Mouse (Mus musculus) heart, adult 9 months (tissue): ENCODE measurements around the gene AI661453.
"Not testable (repeated sequence)": the region's sequence is repeated elsewhere in the genome, so short reads cannot be mapped to it uniquely, and the experiment has no call there.

Experiments used
- DNase-seq, 2 experiments: peaks; one replicate each; pipeline ENCODE4 v3.0.0; 2022; ENCODE audit warnings: low spot score in 2 of 2

The AI661453 gene

GRCm38 (mm10) chr17:47436156-47436906 lies at the start of gene AI661453:
Gene AI661453 (plus strand): TSS chr17:47436615.
- DNase-seq, result no peak

DNA sequence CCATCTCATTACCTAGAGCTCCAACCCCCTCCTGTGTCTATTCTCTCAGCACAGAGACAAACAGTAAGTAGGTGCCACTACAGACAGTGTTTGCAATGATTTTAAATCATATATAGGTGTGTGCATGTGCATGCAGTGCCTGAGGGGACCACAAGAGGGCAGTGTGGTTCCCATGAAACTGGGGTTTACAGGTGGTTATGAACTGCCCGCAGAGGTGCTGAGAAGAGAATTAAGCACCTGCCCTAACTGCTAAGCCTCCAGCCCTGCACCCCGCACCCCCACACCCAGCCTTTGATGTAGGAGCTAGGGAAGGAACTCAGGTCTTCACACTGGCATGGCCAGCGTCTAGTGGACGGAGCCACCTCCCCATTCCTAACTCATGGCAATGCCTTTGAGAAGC lies 49.8 kb upstream of the AI661453 start:
- no peak for DNase-seq

GRCm38 (mm10) chr17:47394223-47394869 lies 42.1 kb upstream of the AI661453 start:
- DNase-seq, result peak in 1 of 2 experiments; percentile 19

GRCm38 (mm10) chr17:47395376-47395913 lies 41.0 kb upstream of the AI661453 start:
- DNase-seq, result peak; percentile 26 to 33

GRCm38 (mm10) chr17:47399091-47399490 lies 37.3 kb upstream of the AI661453 start:
- DNase-seq, result no peak

- no peak for DNase-seq
These were observed 36.0 kb upstream of the AI661453 start, which contains the start of gene Guca1a for GRCm38 (mm10) chr17:47400451-47400850. Gene Guca1a (minus strand): TSS chr17:47400584.

GRCm38 (mm10) chr17:47407717-47408557 lies 28.5 kb upstream of the AI661453 start:
- no peak for DNase-seq

GRCm38 (mm10) chr17:47408558-47408898 lies 27.9 kb upstream of the AI661453 start:
- DNase-seq, result peak in 1 of 2 experiments; percentile 10

- not testable (repeated sequence) for DNase-seq
These were observed 26.2 kb upstream of the AI661453 start for GRCm38 (mm10) chr17:47409897-47410861.

- DNase-seq, result no peak
These were observed 16.2 kb upstream of the AI661453 start for GRCm38 (mm10) chr17:47420195-47420594.

DNA sequence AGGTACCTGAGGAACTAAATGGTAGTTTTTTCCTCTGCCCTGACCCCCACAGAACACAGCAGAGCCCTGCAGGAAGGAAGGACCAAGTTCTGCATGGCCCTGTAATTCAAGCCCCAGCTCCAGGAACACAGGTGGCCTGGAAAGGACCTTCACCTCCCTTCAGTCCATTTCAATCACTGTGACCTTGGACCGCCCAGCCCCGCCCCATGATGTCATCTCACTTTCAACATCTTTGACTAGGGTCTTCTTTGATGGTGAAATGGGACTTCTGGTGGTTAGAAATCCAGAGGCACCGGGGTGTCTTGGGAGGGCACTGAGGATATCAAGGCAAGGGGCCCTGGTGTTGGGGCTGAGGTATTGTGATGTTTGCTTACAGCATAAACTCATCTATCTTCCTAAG lies 14.8 kb upstream of the AI661453 start:
- DNase-seq, result no peak

GRCm38 (mm10) chr17:47422616-47423015 lies 13.8 kb upstream of the AI661453 start:
- not testable (repeated sequence) for DNase-seq

GRCm38 (mm10) chr17:47424186-47424585 lies 12.2 kb upstream of the AI661453 start:
- DNase-seq, result no peak

- no peak for DNase-seq
These were observed 9.1 kb upstream of the AI661453 start for GRCm38 (mm10) chr17:47427316-47427715.

GRCm38 (mm10) chr17:47428831-47429304 lies 7.5 kb upstream of the AI661453 start:
- peak; percentile 17 to 23 for DNase-seq

DNA sequence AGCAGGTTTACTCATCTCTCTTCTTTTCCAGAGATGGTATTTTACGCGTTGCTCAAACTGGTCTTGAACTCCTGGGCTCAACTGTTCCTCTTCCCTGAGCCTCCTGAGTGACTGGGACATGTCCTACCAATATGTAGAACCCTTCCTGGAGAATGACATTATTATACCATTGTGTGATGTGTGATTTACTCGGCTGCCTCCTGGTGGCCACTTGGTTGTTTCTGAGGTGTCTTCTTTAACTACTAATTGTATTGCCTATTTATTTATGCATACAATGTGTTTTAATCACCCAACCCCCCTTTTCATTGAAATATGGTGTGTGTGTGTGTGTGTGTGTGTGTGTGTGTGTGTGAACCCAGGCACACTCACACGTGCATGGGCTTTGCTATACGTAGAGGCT lies 5.6 kb upstream of the AI661453 start:
- no peak for DNase-seq

DNA sequence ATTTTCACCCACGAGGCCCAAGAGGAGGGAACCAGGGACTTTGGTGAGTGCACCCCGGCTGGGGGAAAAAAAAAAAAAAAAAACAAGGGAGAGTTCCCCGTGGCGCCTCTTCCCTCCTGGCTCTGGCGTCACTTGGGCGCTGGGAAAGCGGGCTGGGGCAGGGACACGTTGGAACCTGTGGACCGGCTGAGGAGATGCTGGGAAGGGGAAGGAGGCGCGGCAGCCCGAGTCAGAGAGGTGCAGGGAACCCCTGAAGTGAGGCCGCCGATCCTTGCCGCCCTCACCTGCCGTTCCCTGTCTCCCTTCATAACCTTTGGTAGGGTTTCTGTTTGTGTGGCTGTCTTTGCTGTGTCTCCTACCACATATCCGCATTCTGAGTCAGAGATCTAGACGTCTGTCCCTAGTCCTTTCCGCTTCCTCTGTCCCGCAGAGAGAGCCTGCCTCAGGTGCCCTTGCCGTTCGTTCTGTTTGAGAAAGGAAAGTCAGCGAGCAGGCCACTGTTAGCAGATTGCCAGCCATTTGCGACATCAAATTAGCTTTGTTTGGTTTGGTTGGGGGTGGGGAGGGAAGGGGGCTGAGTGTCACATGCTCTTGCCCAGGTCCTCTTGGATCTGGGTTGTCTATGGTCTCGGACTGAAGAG lies 612 bp downstream of the AI661453 start, which contains the start of gene 1700001C19Rik:
Gene 1700001C19Rik (minus strand): TSS at position 470 of the 641 bp plus-strand sequence.
- DNase-seq, result no peak

DNA sequence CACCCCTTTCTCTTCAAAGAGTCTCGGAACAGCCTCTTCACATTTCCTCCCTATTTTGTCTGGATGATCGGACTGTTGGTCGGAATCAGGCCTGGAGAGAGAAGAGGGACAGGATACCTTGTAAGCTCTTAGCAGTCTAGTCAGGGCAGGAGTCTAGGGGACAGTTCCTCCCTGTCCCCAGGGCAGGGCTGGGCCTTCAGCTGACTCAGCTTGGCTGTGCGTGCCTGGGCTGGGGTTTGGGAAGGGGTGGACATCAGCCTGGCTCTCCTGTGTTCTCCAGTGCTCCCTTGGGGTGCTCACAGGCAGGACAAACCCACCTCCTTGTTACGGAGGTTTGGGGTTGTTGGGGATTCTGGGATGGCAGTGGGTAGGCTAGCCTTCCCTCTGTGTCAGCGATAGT lies 2.2 kb downstream of the AI661453 start:
- DNase-seq, result no peak

GRCm38 (mm10) chr17:47439396-47440028 lies 3.1 kb downstream of the AI661453 start:
- no peak for DNase-seq
